Mouse (Mus musculus): ENCODE measurements around the gene Mphosph9. TPM values are rescaled to one million over a fixed set of nuclear protein-coding genes. Genes with fewer than 3 reads are reported as not detected.

Gene Mphosph9
- polyA plus RNA-seq, 1 experiment from 2014 or later: 20.2 TPM

- Histone ChIP-seq H3K27ac (ENCODE audit: low read length) (no peak overlapping the region), H3K4me3 (ENCODE audit: low read depth, low read length) (no peak overlapping the region), H3K4me1 (ENCODE audit: control insufficient read depth, insufficient read depth, low read length) (peaks cover 7% of the 10 kb centered on the region; the same call in 1 of the 2 replicates), H3K4me2 (replicated peaks; ENCODE audit: low read depth, low read length) (no peak overlapping the region), H3K27me3 (ENCODE audit: control insufficient read depth, insufficient read depth, low read length) (no peaks in the 10 kb centered on the region), H3K36me3 (ENCODE audit: control insufficient read depth, insufficient read depth, low read length) (no peaks in the 10 kb centered on the region), H3K9me3 (ENCODE audit: control insufficient read depth, low read depth, low read length) (no peaks in the 10 kb centered on the region), H3K9ac (replicated peaks; ENCODE audit: low read depth, low read length) (no peak overlapping the region)
- no peak; the same call in none of the 2 replicates for ATAC-seq (ENCODE audit: insufficient number of reproducible peaks, insufficient read depth, low FRiP score, low read depth)
- 54% methylated on average over 12 of the region's 12 CpGs for WGBS
These were observed 93.7 kb downstream of the Mphosph9 start for GRCm38 (mm10) chr5:124233874-124234661.

GRCm38 (mm10) chr5:124233144-124233465 lies 94.7 kb downstream of the Mphosph9 start:
- H3K27me3 ChIP-seq (ENCODE audit: control insufficient read depth, insufficient read depth, low read length): no peaks in the 10 kb centered on the region
- no peaks in the 10 kb centered on the region for H3K9me3 ChIP-seq (ENCODE audit: control insufficient read depth, low read depth, low read length)
- H3K27ac ChIP-seq (ENCODE audit: low read length): no peak overlapping the region
- 73% methylated on average over 8 of the region's 8 CpGs for WGBS
- H3K4me3 ChIP-seq (ENCODE audit: low read depth, low read length): no peak overlapping the region
- no peak overlapping the region for H3K9ac ChIP-seq (replicated peaks; ENCODE audit: low read depth, low read length)
- no peak overlapping the region for H3K4me2 ChIP-seq (replicated peaks; ENCODE audit: low read depth, low read length)
- no peaks in the 10 kb centered on the region for H3K36me3 ChIP-seq (ENCODE audit: control insufficient read depth, insufficient read depth, low read length)
- no peak for ATAC-seq (ENCODE audit: insufficient number of reproducible peaks, insufficient read depth, low FRiP score, low read depth)
- H3K4me1 ChIP-seq (ENCODE audit: control insufficient read depth, insufficient read depth, low read length): peaks cover 7% of the 10 kb centered on the region; the same call in 1 of the 2 replicates

- 0 out of 2 replicates have a peak, but pooled peaks have one; percentile 33 for ATAC-seq (ENCODE audit: insufficient number of reproducible peaks, insufficient read depth, low FRiP score, low read depth)
- H3K4me2 ChIP-seq (replicated peaks; ENCODE audit: low read depth, low read length): no peak overlapping the region
- H3K9ac ChIP-seq (replicated peaks; ENCODE audit: low read depth, low read length): no peak overlapping the region
- H3K27ac ChIP-seq (ENCODE audit: low read length): no peak overlapping the region
- WGBS: 44% methylated on average over 18 of the region's 18 CpGs
- H3K27me3 ChIP-seq (ENCODE audit: control insufficient read depth, insufficient read depth, low read length): no peaks in the 10 kb centered on the region
- H3K4me1 ChIP-seq (ENCODE audit: control insufficient read depth, insufficient read depth, low read length): peaks cover 7% of the 10 kb centered on the region; the same call in 1 of the 2 replicates
- H3K36me3 ChIP-seq (ENCODE audit: control insufficient read depth, insufficient read depth, low read length): no peaks in the 10 kb centered on the region
- H3K4me3 ChIP-seq (ENCODE audit: low read depth, low read length): no peak overlapping the region
- H3K9me3 ChIP-seq (ENCODE audit: control insufficient read depth, low read depth, low read length): no peaks in the 10 kb centered on the region
These were observed 95.2 kb downstream of the Mphosph9 start for GRCm38 (mm10) chr5:124232360-124233143.

GRCm38 (mm10) chr5:124230461-124230860 lies 97.3 kb downstream of the Mphosph9 start:
- Histone ChIP-seq H3K9me3 (ENCODE audit: control insufficient read depth, low read depth, low read length) (no peaks in the 10 kb centered on the region), H3K27ac (ENCODE audit: low read length) (no peak overlapping the region), H3K4me3 (ENCODE audit: low read depth, low read length) (no peak overlapping the region), H3K27me3 (ENCODE audit: control insufficient read depth, insufficient read depth, low read length) (no peaks in the 10 kb centered on the region), H3K9ac (replicated peaks; ENCODE audit: low read depth, low read length) (no peak overlapping the region), H3K4me1 (ENCODE audit: control insufficient read depth, insufficient read depth, low read length) (peaks cover 7% of the 10 kb centered on the region; the same call in 1 of the 2 replicates), H3K36me3 (ENCODE audit: control insufficient read depth, insufficient read depth, low read length) (no peaks in the 10 kb centered on the region), H3K4me2 (replicated peaks; ENCODE audit: low read depth, low read length) (no peak overlapping the region)
- WGBS: 75% methylated on average over 9 of the region's 9 CpGs
- ATAC-seq (ENCODE audit: insufficient number of reproducible peaks, insufficient read depth, low FRiP score, low read depth): no peak

- Histone ChIP-seq H3K9ac (replicated peaks; ENCODE audit: low read depth, low read length) (no peak overlapping the region; the same call in 1 of the 2 replicates), H3K27me3 (ENCODE audit: control insufficient read depth, insufficient read depth, low read length) (no peaks in the 10 kb centered on the region), H3K4me2 (replicated peaks; ENCODE audit: low read depth, low read length) (no peak overlapping the region), H3K9me3 (ENCODE audit: control insufficient read depth, low read depth, low read length) (no peaks in the 10 kb centered on the region), H3K36me3 (ENCODE audit: control insufficient read depth, insufficient read depth, low read length) (no peaks in the 10 kb centered on the region), H3K4me1 (ENCODE audit: control insufficient read depth, insufficient read depth, low read length) (no peaks in the 10 kb centered on the region), H3K27ac (ENCODE audit: low read length) (no peak overlapping the region), H3K4me3 (ENCODE audit: low read depth, low read length) (no peak overlapping the region)
- WGBS: 76% methylated on average over 6 of the region's 6 CpGs
- ATAC-seq (ENCODE audit: insufficient number of reproducible peaks, insufficient read depth, low FRiP score, low read depth): no peak
These were observed 100.6 kb downstream of the Mphosph9 start for GRCm38 (mm10) chr5:124227193-124227592.

GRCm38 (mm10) chr5:124226494-124226893 lies 101.3 kb downstream of the Mphosph9 start:
- no peak overlapping the region for H3K27ac ChIP-seq (ENCODE audit: low read length)
- 81% methylated on average over 4 of the region's 4 CpGs for WGBS
- ATAC-seq (ENCODE audit: insufficient number of reproducible peaks, insufficient read depth, low FRiP score, low read depth): no peak

GRCm38 (mm10) chr5:124225891-124226290 lies 101.9 kb downstream of the Mphosph9 start:
- H3K4me2 ChIP-seq (replicated peaks; ENCODE audit: low read depth, low read length): no peak overlapping the region
- no peaks in the 10 kb centered on the region for H3K9me3 ChIP-seq (ENCODE audit: control insufficient read depth, low read depth, low read length)
- peaks cover 6% of the 10 kb centered on the region; the same call in 1 of the 2 replicates for H3K4me1 ChIP-seq (ENCODE audit: control insufficient read depth, insufficient read depth, low read length)
- H3K27ac ChIP-seq (ENCODE audit: low read length): no peak overlapping the region
- H3K4me3 ChIP-seq (ENCODE audit: low read depth, low read length): no peak overlapping the region
- WGBS: 91% methylated on average over 7 of the region's 7 CpGs
- no peak for ATAC-seq (ENCODE audit: insufficient number of reproducible peaks, insufficient read depth, low FRiP score, low read depth)
- H3K36me3 ChIP-seq (ENCODE audit: control insufficient read depth, insufficient read depth, low read length): no peaks in the 10 kb centered on the region
- H3K27me3 ChIP-seq (ENCODE audit: control insufficient read depth, insufficient read depth, low read length): no peaks in the 10 kb centered on the region
- no peak overlapping the region for H3K9ac ChIP-seq (replicated peaks; ENCODE audit: low read depth, low read length)

More at GRCm38 (mm10) chr5:124226494-124226893, 101.3 kb downstream of the Mphosph9 start:
- H3K4me3 ChIP-seq (ENCODE audit: low read depth, low read length): no peak overlapping the region
- no peaks in the 10 kb centered on the region for H3K9me3 ChIP-seq (ENCODE audit: control insufficient read depth, low read depth, low read length)
- H3K9ac ChIP-seq (replicated peaks; ENCODE audit: low read depth, low read length): no peak overlapping the region
- H3K4me2 ChIP-seq (replicated peaks; ENCODE audit: low read depth, low read length): no peak overlapping the region
- H3K4me1 ChIP-seq (ENCODE audit: control insufficient read depth, insufficient read depth, low read length): 0 out of 2 replicates have a peak, but pooled peaks cover 3% of the 10 kb centered on the region
- H3K27me3 ChIP-seq (ENCODE audit: control insufficient read depth, insufficient read depth, low read length): no peaks in the 10 kb centered on the region
- no peaks in the 10 kb centered on the region for H3K36me3 ChIP-seq (ENCODE audit: control insufficient read depth, insufficient read depth, low read length)

GRCm38 (mm10) chr5:124224321-124225092 lies 103.3 kb downstream of the Mphosph9 start:
- H3K9ac ChIP-seq (replicated peaks; ENCODE audit: low read depth, low read length): no peak overlapping the region
- H3K4me1 ChIP-seq (ENCODE audit: control insufficient read depth, insufficient read depth, low read length): peaks cover 8% of the 10 kb centered on the region; the same call in 1 of the 2 replicates
- H3K27ac ChIP-seq (ENCODE audit: low read length): no peak overlapping the region
- WGBS: 66% methylated on average over 16 of the region's 16 CpGs
- no peaks in the 10 kb centered on the region for H3K36me3 ChIP-seq (ENCODE audit: control insufficient read depth, insufficient read depth, low read length)
- no peak for ATAC-seq (ENCODE audit: insufficient number of reproducible peaks, insufficient read depth, low FRiP score, low read depth)
- H3K9me3 ChIP-seq (ENCODE audit: control insufficient read depth, low read depth, low read length): no peaks in the 10 kb centered on the region
- no peaks in the 10 kb centered on the region for H3K27me3 ChIP-seq (ENCODE audit: control insufficient read depth, insufficient read depth, low read length)
- no peak overlapping the region for H3K4me3 ChIP-seq (ENCODE audit: low read depth, low read length)
- no peak overlapping the region for H3K4me2 ChIP-seq (replicated peaks; ENCODE audit: low read depth, low read length)
